13 mouse cellular contexts compared by ENCODE assay signal in genomic region chr8:89658998-89659944, GRCm38 (mm10).
DNase-seq lines count a peak whose midpoint lies in the region; ATAC-seq and TF ChIP-seq lines count a peak whose summit lies in the region.
"Had no signal": no experiment of that assay in that cellular context is flagged by ENCODE, and none has a peak within 500 bp of the region (broad histone marks: within the 10 kb centered on the region; RNA-seq: fewer than 3 reads in every experiment).

No protein-coding gene starts in this region.

- TF ChIP-seq EP300 in heart, adult 2 months (IDR thresholded peaks at IDR 0.05; ENCODE audit: insufficient read depth, low read depth, low read length) = no peak

- H3K27ac ChIP-seq in heart, embryonic 13.5 days (replicated peaks) = no peak overlapping the region
- H3K27ac ChIP-seq in heart, adult 2 months = no peak overlapping the region
- no peak overlapping the region for H3K27ac ChIP-seq in embryonic facial prominence, embryonic 14.5 days (replicated peaks; ENCODE audit: low read depth, low read length)
- no peak overlapping the region for H3K27ac ChIP-seq in neural tube, embryonic 12.5 days
- no peak overlapping the region for H3K27ac ChIP-seq in midbrain, embryonic 13.5 days
- H3K27ac ChIP-seq: hindbrain, embryonic 14.5 days had no signal

- no peaks in the 10 kb centered on the region for H3K9me3 ChIP-seq in heart, embryonic 13.5 days
- H3K9me3 ChIP-seq in embryonic facial prominence, embryonic 14.5 days (ENCODE audit: control insufficient read depth, low read length) = no peaks in the 10 kb centered on the region
- H3K9me3 ChIP-seq in neural tube, embryonic 12.5 days = no peaks in the 10 kb centered on the region
- H3K9me3 ChIP-seq in midbrain, embryonic 13.5 days = no peaks in the 10 kb centered on the region

- H3K36me3 ChIP-seq in heart, embryonic 13.5 days = no peaks in the 10 kb centered on the region
- no peaks in the 10 kb centered on the region for H3K36me3 ChIP-seq in heart, adult 2 months (ENCODE audit: control insufficient read depth, insufficient read depth, low read length)
- H3K36me3 ChIP-seq in embryonic facial prominence, embryonic 14.5 days (ENCODE audit: control insufficient read depth, insufficient read depth, low read length) = no peaks in the 10 kb centered on the region
- H3K36me3 ChIP-seq in neural tube, embryonic 12.5 days = no peaks in the 10 kb centered on the region
- H3K36me3 ChIP-seq in midbrain, embryonic 13.5 days = no peaks in the 10 kb centered on the region

- peak overlapping the region; percentile 43 for H3K4me2 ChIP-seq in heart, embryonic 13.5 days
- 0 out of 2 replicates have a peak overlapping the region, but pooled peaks have one; percentile 8 for H3K4me2 ChIP-seq in embryonic facial prominence, embryonic 14.5 days (ENCODE audit: low read depth, low read length)
- peak overlapping the region; percentile 25 for H3K4me2 ChIP-seq in neural tube, embryonic 12.5 days (replicated peaks)
- H3K4me2 ChIP-seq in midbrain, embryonic 13.5 days (replicated peaks) = no peak overlapping the region
- H3K4me2 ChIP-seq: hindbrain, embryonic 14.5 days; midbrain, embryonic 11.5 days had no signal

- no peak for TF ChIP-seq POLR2A in heart, adult 2 months (IDR thresholded peaks at IDR 0.05; ENCODE audit: insufficient read depth, low read depth, low read length)

- TF ChIP-seq CTCF in heart, adult 2 months (IDR thresholded peaks at IDR 0.05) = no peak

- WGBS in heart, embryonic 13.5 days = 23% methylated on average over 14 of the region's 14 CpGs
- 28% methylated on average over 14 of the region's 14 CpGs for WGBS in heart, adult 2 months
- WGBS in embryonic facial prominence, embryonic 14.5 days = 20% methylated on average over 14 of the region's 14 CpGs
- WGBS in neural tube, embryonic 12.5 days = 5% methylated on average over 14 of the region's 14 CpGs
- WGBS in midbrain, embryonic 13.5 days = 32% methylated on average over 14 of the region's 14 CpGs

- no peaks in the 10 kb centered on the region for H3K79me2 ChIP-seq in heart, adult 2 months (replicated peaks; ENCODE audit: control insufficient read depth, insufficient read depth, low read length)

- H3K4me3 ChIP-seq in heart, embryonic 13.5 days = no peak overlapping the region
- H3K4me3 ChIP-seq in heart, adult 2 months = no peak overlapping the region
- H3K4me3 ChIP-seq in embryonic facial prominence, embryonic 14.5 days (ENCODE audit: low read depth, low read length) = no peak overlapping the region
- H3K4me3 ChIP-seq in neural tube, embryonic 12.5 days = no peak overlapping the region
- H3K4me3 ChIP-seq in midbrain, embryonic 13.5 days (replicated peaks) = no peak overlapping the region

- peaks cover 18% of the 10 kb centered on the region for H3K27me3 ChIP-seq in heart, embryonic 13.5 days (replicated peaks)
- H3K27me3 ChIP-seq in heart, adult 2 months (ENCODE audit: control insufficient read depth, insufficient read depth, low read length) = no peaks in the 10 kb centered on the region
- H3K27me3 ChIP-seq in embryonic facial prominence, embryonic 14.5 days (replicated peaks; ENCODE audit: control insufficient read depth, insufficient read depth, low read length) = peaks cover 8% of the 10 kb centered on the region; the same call in 1 of the 2 replicates
- no peaks in the 10 kb centered on the region; the same call in 1 of the 2 replicates for H3K27me3 ChIP-seq in neural tube, embryonic 12.5 days (replicated peaks)
- H3K27me3 ChIP-seq in midbrain, embryonic 13.5 days = peaks cover 11% of the 10 kb centered on the region; the same call in 1 of the 2 replicates

- ATAC-seq in heart, embryonic 13.5 days (ENCODE audit: extremely low read depth, insufficient number of reproducible peaks, low FRiP score, low TSS enrichment) = no peak
- 0 out of 2 replicates have a peak, but pooled peaks have one; percentile 33 for ATAC-seq in embryonic facial prominence, embryonic 14.5 days (ENCODE audit: low read depth)
- ATAC-seq in neural tube, embryonic 12.5 days (ENCODE audit: low FRiP score, low read depth) = no peak
- no peak for ATAC-seq in midbrain, embryonic 13.5 days

- DNase-seq in heart, adult 2 months = no peak
- DNase-seq in kidney, postnatal 4 days = peak; percentile 18 to 25
- no peak for DNase-seq in kidney, adult 8-10 months
- DNase-seq in embryonic facial prominence, embryonic 14.5 days (ENCODE audit: low spot score) = peak; percentile 30
- no peak for DNase-seq in left cerebral cortex, postnatal 10 days (ENCODE audit: extremely low spot score in 1 of 2, low spot score in 2 of 2)
- DNase-seq: cerebellum, adult 18-20 months; kidney, postnatal 36 days; lung, postnatal 10 days had no signal

- intact Hi-C loops in heart, adult 2 months (cut with DNase I) = no loop called here
- intact Hi-C loops in left cerebral cortex, postnatal 10 days (cut with DNase I) = no loop called here

- H3K9ac ChIP-seq in heart, embryonic 13.5 days = no peak overlapping the region
- no peak overlapping the region for H3K9ac ChIP-seq in heart, adult 2 months (ENCODE audit: low read depth, low read length)
- no peak overlapping the region for H3K9ac ChIP-seq in embryonic facial prominence, embryonic 14.5 days (ENCODE audit: low read depth, low read length)
- H3K9ac ChIP-seq in neural tube, embryonic 12.5 days = no peak overlapping the region
- no peak overlapping the region for H3K9ac ChIP-seq in midbrain, embryonic 13.5 days (replicated peaks)
- H3K9ac ChIP-seq: hindbrain, embryonic 14.5 days had no signal

- peaks cover 13% of the 10 kb centered on the region for H3K4me1 ChIP-seq in heart, embryonic 13.5 days
- no peaks in the 10 kb centered on the region for H3K4me1 ChIP-seq in heart, adult 2 months (ENCODE audit: control insufficient read depth, insufficient read depth, low read length)
- peaks cover 4% of the 10 kb centered on the region; the same call in 1 of the 2 replicates for H3K4me1 ChIP-seq in embryonic facial prominence, embryonic 14.5 days (ENCODE audit: control insufficient read depth, insufficient read depth, low read length)
- H3K4me1 ChIP-seq in neural tube, embryonic 12.5 days = peaks cover 8% of the 10 kb centered on the region; the same call in 1 of the 2 replicates
- H3K4me1 ChIP-seq in midbrain, embryonic 13.5 days (replicated peaks) = no peaks in the 10 kb centered on the region

Comparison
In these comparisons a context has a peak if more than half of its experiments do, and no peak if none do; other contexts are left out.
1. DNase-seq: peak in kidney, postnatal 4 days (2 of 2) and embryonic facial prominence, embryonic 14.5 days (single experiment); none in heart, adult 2 months (0 of 2), kidney, adult 8-10 months (0 of 2) and left cerebral cortex, postnatal 10 days (0 of 2).